Mouse (Mus musculus) neural tube, embryonic 11.5 days (tissue): ENCODE data around the gene Rtkn. TPM values are rescaled to one million over a fixed set of nuclear protein-coding genes. Genes with fewer than 3 reads are reported as not detected.

ENCODE experiments used
- ATAC-seq: fragments of 200-750 bp; cut with Nextera tagmentation; 2 replicates; pipeline ENCODE4 v1.8.0; 2017; ENCODE audit warnings: moderate number of reproducible peaks, mild to moderate bottlenecking, moderate TSS enrichment, moderate library complexity; ENCODE audit not compliant: insufficient read depth, low FRiP score, low TSS enrichment
- DNase-seq: peaks from one replicate; pipeline ENCODE4 v3.0.0-alpha.2; 2015; ENCODE audit warnings: low spot score
- H3K27ac ChIP-seq: fragments of 300-500 bp; sonication (generic); 2 replicates; pipeline ENCODE4 v1.5.1; 2014; ENCODE audit warnings: low read depth, mild to moderate bottlenecking, low read length
- H3K27me3 ChIP-seq: fragments of 300-500 bp; sonication (generic); 2 replicates; pipeline ENCODE4 v1.6.1; 2014; ENCODE audit warnings: mild to moderate bottlenecking, low read length, mixed read lengths; ENCODE audit not compliant: control insufficient read depth, insufficient read depth
- H3K36me3 ChIP-seq: fragments of 300-500 bp; sonication (generic); 2 replicates; pipeline ENCODE4 v1.6.1; 2014; ENCODE audit warnings: mild to moderate bottlenecking, low read length, moderate library complexity, mixed read lengths; ENCODE audit not compliant: control insufficient read depth, insufficient read depth
- H3K4me1 ChIP-seq: fragments of 300-500 bp; sonication (generic); 2 replicates; pipeline ENCODE4 v1.6.1; 2014; ENCODE audit warnings: low read length, mixed read lengths; ENCODE audit not compliant: control insufficient read depth, insufficient read depth
- H3K4me2 ChIP-seq: fragments of 300-500 bp; sonication (generic); 2 replicates; pipeline ENCODE4 v1.6.1; 2014; ENCODE audit warnings: low read depth, mild to moderate bottlenecking, moderate library complexity
- H3K4me3 ChIP-seq: fragments of 300-500 bp; sonication (generic); 2 replicates; pipeline ENCODE4 v1.5.1; 2014; ENCODE audit warnings: low read depth, low read length
- H3K9ac ChIP-seq: fragments of 300-500 bp; sonication (generic); 2 replicates; pipeline ENCODE4 v1.6.1; 2014; ENCODE audit warnings: mild to moderate bottlenecking, low read length
- H3K9me3 ChIP-seq: fragments of 300-500 bp; sonication (generic); 2 replicates; pipeline ENCODE4 v1.6.1; 2016; ENCODE audit warnings: low read length; ENCODE audit not compliant: control insufficient read depth
- WGBS: fragments of 180-500 bp; shearing (Covaris S2); extraction: QIAGEN DNeasy Blood & Tissue Kit; methylation state at CpG from one replicate; pipeline ENCODE4 v1.1.7; 2014; 5-methylcytosine and 5-hydroxymethylcytosine counted together
- polyA plus RNA-seq: library from polyadenylated mRNA; unstranded; fragments of >200 nt; fragmentation: Nextera tagmentation; extraction: Ambion mirVana; gene quantifications from 2 replicates; pipeline ENCODE4 v1.2.1, GENCODE M21; 2014

The Rtkn gene
- polyA plus RNA-seq, 1 experiment from 2014 or later, result 20.6 TPM

GRCm38 (mm10) chr6:83101688-83102556 is 33.3 kb upstream of the Rtkn start:
- H3K4me2 ChIP-seq, result peak overlapping the region; percentile 98
- DNase-seq (peak; percentile 79), ATAC-seq (peak; percentile 73)
- H3K9me3 ChIP-seq, result no peaks in the 10 kb centered on the region
- H3K4me3 ChIP-seq, result peak overlapping the region; percentile 70
- H3K36me3 ChIP-seq, result no peaks in the 10 kb centered on the region
- peak overlapping the region; percentile 83 for H3K9ac ChIP-seq
- 0 out of 2 replicates have a peak, but pooled peaks cover 2% of the 10 kb centered on the region for H3K27me3 ChIP-seq
- WGBS, result under 1% methylated on average over 74 of the region's 74 CpGs
- peaks cover 6% of the 10 kb centered on the region for H3K4me1 ChIP-seq
- peak overlapping the region; percentile 70 for H3K27ac ChIP-seq

GRCm38 (mm10) chr6:83103130-83103650 is 32.1 kb upstream of the Rtkn start:
- no peak for ATAC-seq
- H3K4me1 ChIP-seq, result peaks cover 11% of the 10 kb centered on the region
- no peak overlapping the region for H3K4me3 ChIP-seq
- WGBS, result 50% methylated on average over 11 of the region's 11 CpGs
- H3K4me2 ChIP-seq, result no peak overlapping the region
- H3K36me3 ChIP-seq, result peaks cover 2% of the 10 kb centered on the region; the same call in 1 of the 2 replicates
- H3K9ac ChIP-seq, result peak overlapping the region; percentile 33; the same call in 1 of the 2 replicates
- H3K27me3 ChIP-seq, result 0 out of 2 replicates have a peak, but pooled peaks cover 2% of the 10 kb centered on the region
- H3K9me3 ChIP-seq, result no peaks in the 10 kb centered on the region
- no peak overlapping the region for H3K27ac ChIP-seq
- no peak for DNase-seq

DNA sequence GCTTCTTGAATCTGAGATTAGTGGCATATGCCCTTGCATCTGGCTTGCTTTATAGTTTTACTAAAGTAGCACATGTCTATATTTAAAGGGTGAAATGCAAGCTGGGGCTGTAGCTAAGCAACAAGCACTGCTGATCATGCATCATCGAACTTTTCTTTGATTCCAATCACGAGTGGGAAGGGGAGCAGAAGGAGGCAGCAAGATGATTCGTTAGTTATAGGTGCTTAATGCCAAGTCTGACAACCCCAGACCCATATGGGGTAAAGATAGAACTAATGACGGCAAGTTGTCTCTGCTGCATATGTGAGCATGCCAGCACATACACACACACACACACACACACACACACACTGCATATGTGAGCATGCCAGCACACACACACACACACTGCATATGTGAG is 31.1 kb upstream of the Rtkn start:
- H3K4me1 ChIP-seq, result peaks cover 15% of the 10 kb centered on the region
- H3K4me2 ChIP-seq, result no peak overlapping the region
- no peak overlapping the region for H3K9ac ChIP-seq
- no peaks in the 10 kb centered on the region for H3K9me3 ChIP-seq
- DNase-seq, result no peak
- no peak for ATAC-seq
- H3K4me3 ChIP-seq, result no peak overlapping the region
- no peak overlapping the region for H3K27ac ChIP-seq
- H3K36me3 ChIP-seq, result peaks cover 2% of the 10 kb centered on the region; the same call in 1 of the 2 replicates
- 0 out of 2 replicates have a peak, but pooled peaks cover 2% of the 10 kb centered on the region for H3K27me3 ChIP-seq
- WGBS, result 81% methylated on average over 4 of the region's 4 CpGs

- ATAC-seq (peak; percentile 40; the same call in 1 of the 2 replicates), DNase-seq (peak; percentile 82)
- 36% methylated on average over 13 of the region's 13 CpGs for WGBS
- peak overlapping the region; percentile 89; the same call in 1 of the 2 replicates for H3K4me3 ChIP-seq
- no peak overlapping the region for H3K27ac ChIP-seq
- H3K4me2 ChIP-seq, result peak overlapping the region; percentile 86
- peaks cover 12% of the 10 kb centered on the region for H3K4me1 ChIP-seq
- 0 out of 2 replicates have a peak, but pooled peaks cover 2% of the 10 kb centered on the region for H3K27me3 ChIP-seq
- no peaks in the 10 kb centered on the region for H3K9me3 ChIP-seq
- peak overlapping the region; percentile 92 for H3K9ac ChIP-seq
- peaks cover 2% of the 10 kb centered on the region; the same call in 1 of the 2 replicates for H3K36me3 ChIP-seq
These were observed 27.5 kb upstream of the Rtkn start for GRCm38 (mm10) chr6:83107566-83108400.

DNA sequence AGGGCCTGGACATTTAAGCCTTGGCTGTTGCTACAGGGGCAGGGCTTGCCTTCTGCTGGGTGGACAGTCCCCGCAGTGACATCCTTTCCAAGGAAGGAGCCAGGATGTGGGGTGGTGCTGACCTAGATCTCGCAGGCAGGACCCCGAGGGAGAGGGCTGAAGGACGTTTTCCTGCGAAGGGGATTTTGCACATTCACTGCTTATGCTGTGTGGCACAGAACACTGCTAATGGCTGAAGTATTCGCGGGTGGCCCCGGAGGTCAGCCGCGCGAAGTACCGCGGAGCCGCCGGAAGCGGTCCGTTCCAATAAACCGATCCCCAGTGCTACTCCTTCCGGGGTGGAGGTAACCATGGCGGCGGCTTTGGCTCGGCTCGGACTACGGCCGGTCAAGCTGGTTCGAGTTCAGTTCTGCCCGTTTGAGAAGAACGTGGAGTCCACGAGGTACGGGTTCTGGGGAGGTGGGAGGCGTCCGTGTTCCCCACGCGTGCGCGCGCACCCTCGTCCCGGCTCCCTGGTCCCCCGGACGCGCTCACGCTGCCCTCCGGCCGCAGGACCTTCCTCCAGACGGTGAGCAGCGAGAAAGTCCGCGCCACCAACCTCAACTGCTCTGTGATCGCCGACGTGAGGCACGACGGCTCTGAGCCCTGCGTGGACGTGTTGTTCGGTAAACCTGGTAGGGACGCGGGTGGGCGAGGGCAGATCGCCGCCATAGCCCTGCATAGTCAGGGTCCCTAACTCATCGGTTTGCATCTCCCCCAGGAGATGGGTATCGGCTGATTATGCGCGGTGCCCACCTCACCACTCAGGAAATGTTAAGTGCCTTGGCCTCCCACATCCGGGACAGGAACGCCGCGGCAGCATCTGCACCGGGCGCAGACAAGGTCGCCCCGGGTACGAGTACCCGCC is 26.2 kb upstream of the Rtkn start, which contains the start of gene Mrpl53:
Mrpl53 (plus strand) TSS at position 279 of the 907 bp plus-strand sequence.
- peak within 1 kb of the TSS; percentile 89 for H3K4me3 ChIP-seq
- H3K9ac ChIP-seq, result peak within 1 kb of the TSS; percentile 92
- DNase-seq (peak; percentile 85), ATAC-seq (peak; percentile 89)
- peak within 1 kb of the TSS; percentile 86 for H3K4me2 ChIP-seq
- H3K27ac ChIP-seq, result peak within 1 kb of the TSS; percentile 70
- H3K36me3 ChIP-seq, result peaks cover 2% of the 10 kb centered on the region; the same call in 1 of the 2 replicates
- WGBS, result under 1% methylated on average over 76 of the region's 76 CpGs
- no peaks in the 10 kb centered on the region for H3K9me3 ChIP-seq
- no peaks in the 10 kb centered on the region for H3K27me3 ChIP-seq
- H3K4me1 ChIP-seq, result peaks cover 12% of the 10 kb centered on the region

DNA sequence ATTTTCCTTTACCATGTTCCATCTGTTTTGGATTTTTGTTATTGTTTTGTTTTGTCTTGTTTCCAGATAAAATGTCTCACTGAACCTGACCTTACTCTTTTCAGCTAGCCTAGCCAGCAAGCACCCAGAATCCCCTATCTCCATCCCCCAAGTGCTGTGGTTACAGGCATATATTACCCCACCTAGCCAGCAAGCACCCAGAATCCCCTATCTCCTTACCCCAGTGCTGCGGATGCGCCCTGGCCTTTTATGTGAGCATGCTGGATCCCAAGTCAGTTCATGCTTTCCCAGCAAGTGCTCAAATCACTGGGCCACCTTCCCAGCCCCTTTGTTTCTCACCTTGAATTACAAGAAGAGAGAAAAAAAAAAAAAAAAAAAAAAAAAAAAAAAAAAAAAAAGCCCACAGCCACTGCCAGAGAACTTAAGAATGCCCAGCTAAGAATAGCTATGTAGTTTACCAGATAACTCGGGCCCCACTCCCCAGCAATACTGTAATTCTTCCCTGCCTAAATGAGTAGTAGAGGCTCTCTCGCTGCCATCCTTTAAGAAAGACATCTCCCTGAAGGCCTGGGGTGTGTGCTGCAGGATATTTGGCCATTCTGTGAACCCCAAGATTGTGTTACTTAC is 23.6 kb upstream of the Rtkn start:
- H3K4me1 ChIP-seq, result peaks cover 19% of the 10 kb centered on the region
- H3K9ac ChIP-seq, result no peak overlapping the region
- H3K4me3 ChIP-seq, result no peak overlapping the region
- no peak overlapping the region for H3K4me2 ChIP-seq
- no peak overlapping the region for H3K27ac ChIP-seq
- no peaks in the 10 kb centered on the region for H3K27me3 ChIP-seq
- 91% methylated on average over 4 of the region's 4 CpGs for WGBS
- no peak for ATAC-seq
- H3K9me3 ChIP-seq, result no peaks in the 10 kb centered on the region
- DNase-seq, result no peak
- peaks cover 2% of the 10 kb centered on the region; the same call in 1 of the 2 replicates for H3K36me3 ChIP-seq

- peaks cover 24% of the 10 kb centered on the region for H3K4me1 ChIP-seq
- peaks cover 9% of the 10 kb centered on the region for H3K36me3 ChIP-seq
These were observed 20.1 kb upstream of the Rtkn start, which contains the start of gene Mogs for GRCm38 (mm10) chr6:83115011-83115671. Gene Mogs, plus strand, starts transcription at chr6:83115496.

More at GRCm38 (mm10) chr6:83115011-83115671, 20.1 kb upstream of the Rtkn start, which contains the start of gene Mogs:
- peak within 1 kb of the TSS; percentile 81 for H3K4me3 ChIP-seq
- H3K27ac ChIP-seq, result peak within 1 kb of the TSS; percentile 83
- peak within 1 kb of the TSS; percentile 91 for H3K9ac ChIP-seq
- H3K27me3 ChIP-seq, result no peaks in the 10 kb centered on the region
- 2% methylated on average over 48 of the region's 58 CpGs for WGBS
- DNase-seq (peak; percentile 93), ATAC-seq (peak; percentile 80)
- H3K4me2 ChIP-seq, result peak within 1 kb of the TSS; percentile 97
- H3K9me3 ChIP-seq, result no peaks in the 10 kb centered on the region
